Mouse (Mus musculus) spleen, adult 2 months (tissue): Measurements from ENCODE around the gene H2-Ab1.

Experiments used
- CTCF ChIP-seq: fragments of 200-500 bp; IDR thresholded peaks from 2 replicates; pipeline ENCODE4 v1.5.1; 2011; ENCODE audit warnings: mild to moderate bottlenecking, inconsistent platforms; ENCODE audit not compliant: insufficient read depth, insufficient read length, insufficient replicate concordance; ENCODE audit errors: extremely low read depth
- POLR2A ChIP-seq: fragments of 200-500 bp; IDR thresholded peaks from 2 replicates; pipeline ENCODE4 v1.6.1; 2011; ENCODE audit warnings: low read depth, low read length, inconsistent platforms

- TF ChIP-seq CTCF (no peak), POLR2A (no peak)
These were observed 10.8 kb downstream of the H2-Ab1 start for GRCm38 (mm10) chr17:34268262-34268661.
